Mouse (Mus musculus) midbrain, postnatal 0 days (tissue): ENCODE results near the gene Xcl1. TPM values are rescaled to one million over a fixed set of nuclear protein-coding genes. Genes with fewer than 3 reads are reported as not detected.
"Not testable (repeated sequence)": the region's sequence is repeated elsewhere in the genome, so short reads cannot be mapped to it uniquely, and the experiment has no call there.

Source experiments
- ATAC-seq: fragments of 200-750 bp; cut with Nextera tagmentation; 2 replicates; pipeline ENCODE4 v1.8.0; 2017; ENCODE audit warnings: moderate number of reproducible peaks, mild to moderate bottlenecking, moderate TSS enrichment, moderate library complexity; ENCODE audit not compliant: low FRiP score
- DNase-seq: peaks from one replicate; pipeline ENCODE4 v3.0.0-alpha.2; 2015; ENCODE audit warnings: low spot score
- H3K27ac ChIP-seq: fragments of 300-500 bp; sonication (generic); 2 replicates; pipeline ENCODE4 v1.5.1; 2014; ENCODE audit warnings: low read depth, mild to moderate bottlenecking, low read length, mixed read lengths
- H3K27me3 ChIP-seq: fragments of 300-500 bp; sonication (generic); 2 replicates; pipeline ENCODE4 v1.6.1; 2014; ENCODE audit warnings: low read length, control low read depth, mixed read lengths; ENCODE audit not compliant: insufficient read depth
- H3K36me3 ChIP-seq: fragments of 300-500 bp; sonication (generic); 2 replicates; pipeline ENCODE4 v1.6.1; 2014; ENCODE audit warnings: low read length, control low read depth, mixed read lengths; ENCODE audit not compliant: insufficient read depth
- H3K4me1 ChIP-seq: fragments of 300-500 bp; sonication (generic); 2 replicates; pipeline ENCODE4 v1.6.1; 2014; ENCODE audit warnings: mild to moderate bottlenecking, control low read depth, antibody characterized with exemption, low read length, mixed read lengths; ENCODE audit not compliant: insufficient read depth
- H3K4me2 ChIP-seq: fragments of 300-500 bp; sonication (generic); 2 replicates; pipeline ENCODE4 v1.6.1; 2014; ENCODE audit warnings: low read depth, mild to moderate bottlenecking, low read length, mixed read lengths; ENCODE audit not compliant: poor library complexity, severe bottlenecking
- H3K4me3 ChIP-seq: fragments of 300-500 bp; sonication (generic); 2 replicates; pipeline ENCODE4 v1.5.1; 2014; ENCODE audit warnings: low read depth, mild to moderate bottlenecking, low read length, moderate library complexity
- H3K9ac ChIP-seq: fragments of 300-500 bp; sonication (generic); replicated peaks from 2 replicates; pipeline ENCODE4 v1.6.1; 2014; ENCODE audit warnings: mild to moderate bottlenecking, low read length, moderate library complexity, mixed read lengths; ENCODE audit not compliant: poor library complexity, severe bottlenecking
- H3K9me3 ChIP-seq: fragments of 300-500 bp; sonication (generic); 2 replicates; pipeline ENCODE4 v1.6.1; 2016; ENCODE audit warnings: low read length, control low read depth
- CTCF ChIP-seq: IDR thresholded peaks from 2 replicates; pipeline ENCODE4 v1.5.1; 2016; ENCODE audit warnings: antibody characterized with exemption, mild to moderate bottlenecking
- WGBS: fragments of 180-500 bp; shearing (Covaris S2); extraction: QIAGEN DNeasy Blood & Tissue Kit; methylation state at CpG from one replicate; pipeline ENCODE4 v1.1.7; 2014; 5-methylcytosine and 5-hydroxymethylcytosine counted together
- polyA plus RNA-seq: library from polyadenylated mRNA; unstranded; fragments of >200 nt; fragmentation: Nextera tagmentation; extraction: Ambion mirVana; gene quantifications from 2 replicates; pipeline ENCODE4 v1.2.1, GENCODE M21; 2015
- total RNA-seq: library from RNA; depleted of rRNA; stranded (reverse); fragments of >200 nt; gene quantifications from 2 replicates; pipeline ENCODE4 v1.2.3, GENCODE M21; 2014; rRNA removed

Gene Xcl1
- total RNA-seq, result not detected in 2 replicates
- polyA plus RNA-seq, result not detected in 2 replicates

DNA sequence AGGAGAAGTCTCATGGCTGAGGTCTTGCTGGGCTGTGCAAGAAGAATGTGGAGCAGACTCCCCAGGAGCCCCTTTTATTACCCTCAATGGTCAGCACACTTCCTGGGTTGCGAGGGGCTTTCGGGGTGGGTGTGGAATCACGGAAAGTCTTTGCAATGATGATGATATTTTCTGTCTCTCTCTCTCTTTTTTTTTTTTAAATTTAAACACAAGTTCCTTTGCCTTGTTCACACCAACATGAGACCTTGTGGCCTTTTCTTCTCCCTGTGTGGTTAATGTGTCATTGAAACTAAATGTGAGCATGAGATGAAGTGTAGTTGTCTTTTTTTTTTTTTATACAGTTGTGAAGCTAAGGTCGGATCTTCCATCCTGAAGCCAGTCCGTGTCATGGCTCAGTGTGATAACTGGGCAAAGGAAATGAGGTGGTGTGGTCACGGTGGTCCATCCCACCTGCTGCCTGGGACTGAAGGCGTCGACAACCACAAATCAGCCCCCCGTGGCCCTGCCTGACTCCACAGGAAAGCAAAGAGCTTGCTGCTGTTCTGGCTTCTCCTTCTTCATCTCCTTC is at the start of gene Xcl1:
Xcl1 (minus strand) TSS at position 51 of the 568 bp plus-strand sequence.
- ATAC-seq (no peak), DNase-seq (no peak)
- H3K9ac ChIP-seq, result no peak within 1 kb of the TSS
- no peaks in the 10 kb centered on the region for H3K4me1 ChIP-seq
- no peak within 1 kb of the TSS for H3K27ac ChIP-seq
- 84% methylated on average over 9 of the region's 9 CpGs for WGBS
- no peaks in the 10 kb centered on the region for H3K9me3 ChIP-seq
- no peaks in the 10 kb centered on the region for H3K27me3 ChIP-seq
- H3K4me2 ChIP-seq, result no peak within 1 kb of the TSS
- no peaks in the 10 kb centered on the region for H3K36me3 ChIP-seq
- TF ChIP-seq CTCF, result no peak
- H3K4me3 ChIP-seq, result no peak within 1 kb of the TSS

DNA sequence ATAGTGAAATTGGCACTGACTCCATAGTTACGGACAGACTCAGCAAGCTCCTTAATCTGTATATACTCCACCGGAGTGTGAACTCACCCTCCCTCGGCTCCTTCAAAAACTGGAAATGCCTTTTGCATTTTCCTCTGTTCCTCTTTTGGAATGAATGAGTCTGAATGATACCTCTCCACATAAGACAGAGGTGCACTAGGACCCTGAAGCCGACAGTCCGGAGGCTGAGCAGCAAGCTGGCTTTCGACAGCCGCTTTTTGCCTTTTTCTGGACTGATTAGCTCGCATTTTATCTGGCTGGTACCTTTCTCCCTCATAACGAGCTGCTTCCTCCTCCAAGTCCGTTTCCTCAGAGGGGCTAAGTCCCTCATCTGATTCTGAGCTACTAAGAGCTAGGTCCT is 49.4 kb upstream of the Xcl1 start:
- DNase-seq, H3K4me1 ChIP-seq, H3K27ac ChIP-seq, H3K9ac ChIP-seq, H3K4me3 ChIP-seq, H3K36me3 ChIP-seq, H3K27me3 ChIP-seq, ATAC-seq, H3K4me2 ChIP-seq, H3K9me3 ChIP-seq: not testable (repeated sequence)
- 90% methylated on average over 10 of the region's 10 CpGs for WGBS

DNA sequence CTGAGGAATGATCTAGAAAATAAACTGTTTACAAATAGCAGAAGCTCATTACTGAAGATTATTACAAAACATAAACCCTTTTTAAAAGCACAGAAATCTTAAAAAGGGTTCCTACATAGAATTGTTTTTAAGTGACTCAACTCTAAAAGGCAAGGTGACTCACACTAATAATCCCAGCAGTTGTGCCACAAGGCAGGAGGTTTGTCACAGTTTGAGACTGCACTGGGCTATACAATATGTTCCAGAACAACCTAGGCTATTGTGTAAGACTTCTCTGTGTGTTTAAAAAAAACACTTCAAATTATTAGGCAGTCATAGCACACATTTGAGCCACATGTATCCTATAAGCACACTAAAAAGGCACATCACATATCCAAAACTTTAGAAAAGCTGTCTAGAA is 42.0 kb upstream of the Xcl1 start:
- H3K4me2 ChIP-seq, result no peak overlapping the region
- no peak for TF ChIP-seq CTCF
- no peak overlapping the region for H3K27ac ChIP-seq
- no peak for ATAC-seq
- no peak overlapping the region for H3K4me3 ChIP-seq
- H3K27me3 ChIP-seq, result no peaks in the 10 kb centered on the region
- no peak overlapping the region for H3K9ac ChIP-seq
- no peak for DNase-seq
- H3K36me3 ChIP-seq, result no peaks in the 10 kb centered on the region
- no peaks in the 10 kb centered on the region for H3K9me3 ChIP-seq
- no peaks in the 10 kb centered on the region for H3K4me1 ChIP-seq

DNA sequence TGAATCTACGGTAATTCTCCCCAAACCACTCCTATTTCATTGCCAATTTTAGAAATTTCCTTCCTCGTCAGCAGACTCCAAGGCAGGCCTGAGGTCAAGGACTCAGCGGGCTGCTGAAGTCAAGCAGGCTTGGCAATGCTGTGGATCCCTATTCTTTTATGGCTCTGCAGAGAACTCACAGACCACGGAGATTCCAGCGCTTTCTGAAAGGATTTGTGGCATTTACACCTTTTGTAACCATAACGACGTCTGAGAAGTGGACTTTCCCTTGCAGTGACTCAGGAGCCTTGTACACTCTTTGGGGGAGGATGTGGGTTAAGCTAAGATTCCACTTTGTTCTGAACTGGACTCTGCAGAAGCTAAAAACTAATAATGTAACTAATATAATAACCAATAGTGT is 40.4 kb upstream of the Xcl1 start:
- no peak for DNase-seq
- H3K9ac ChIP-seq, result no peak overlapping the region
- no peak for TF ChIP-seq CTCF
- H3K4me3 ChIP-seq, result no peak overlapping the region
- H3K36me3 ChIP-seq, result no peaks in the 10 kb centered on the region
- no peak for ATAC-seq
- H3K4me2 ChIP-seq, result no peak overlapping the region
- H3K4me1 ChIP-seq, result no peaks in the 10 kb centered on the region
- no peaks in the 10 kb centered on the region for H3K9me3 ChIP-seq
- no peak overlapping the region for H3K27ac ChIP-seq
- H3K27me3 ChIP-seq, result no peaks in the 10 kb centered on the region
- WGBS, result 76% methylated on average over 7 of the region's 7 CpGs

DNA sequence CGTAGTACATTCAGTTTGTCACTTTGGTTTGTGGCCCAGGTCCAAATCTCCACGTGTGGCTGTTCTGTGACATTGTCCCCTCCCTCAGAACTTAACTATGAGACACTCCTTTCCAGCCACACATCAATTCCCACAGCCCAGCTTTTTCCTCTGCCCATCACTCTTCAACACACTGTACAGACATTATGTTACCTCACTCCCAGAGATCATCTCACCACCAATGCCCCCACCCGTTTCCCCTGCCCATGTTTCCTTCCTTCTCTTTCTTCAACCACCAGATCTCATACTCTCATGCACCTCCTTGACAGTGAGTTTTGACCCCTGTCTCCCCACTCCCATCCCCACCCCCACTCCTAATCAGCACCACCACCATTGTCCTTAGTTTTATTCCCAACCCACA is 39.9 kb upstream of the Xcl1 start:
- 95% methylated on average over 3 of the region's 3 CpGs for WGBS
- Histone ChIP-seq H3K36me3 (no peaks in the 10 kb centered on the region), H3K27ac (no peak overlapping the region), H3K4me2 (no peak overlapping the region), H3K27me3 (no peaks in the 10 kb centered on the region), H3K9me3 (no peaks in the 10 kb centered on the region), H3K4me3 (no peak overlapping the region), H3K9ac (no peak overlapping the region), H3K4me1 (no peaks in the 10 kb centered on the region)
- no peak for DNase-seq
- ATAC-seq, result no peak
- no peak for TF ChIP-seq CTCF

DNA sequence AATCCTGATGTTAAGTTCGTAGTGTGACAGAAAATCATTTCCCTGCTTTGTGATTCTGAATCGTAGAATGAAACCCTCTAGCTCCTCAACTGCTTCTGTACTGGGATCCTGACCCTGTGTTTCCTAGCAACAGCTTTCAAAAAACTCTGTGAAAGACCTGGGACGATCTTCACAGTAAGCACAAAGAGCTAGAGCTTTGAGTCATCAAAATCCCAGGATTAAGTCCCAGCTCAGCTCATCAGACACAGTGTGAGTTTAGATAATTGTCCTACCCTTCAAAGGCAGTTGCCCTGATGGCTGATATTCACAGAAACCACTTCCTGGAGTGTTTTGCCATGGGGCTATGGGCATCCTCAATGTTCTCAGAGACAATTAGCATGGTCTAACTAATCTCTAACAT is 38.5 kb upstream of the Xcl1 start:
- Histone ChIP-seq H3K4me3 (no peak overlapping the region), H3K4me1 (no peaks in the 10 kb centered on the region), H3K36me3 (no peaks in the 10 kb centered on the region), H3K27ac (0 out of 2 replicates have a peak overlapping the region, but pooled peaks have one; percentile 28), H3K9ac (no peak overlapping the region), H3K27me3 (no peaks in the 10 kb centered on the region), H3K4me2 (no peak overlapping the region), H3K9me3 (no peaks in the 10 kb centered on the region)
- DNase-seq (peak; percentile 55), ATAC-seq (peak; percentile 71; the same call in 1 of the 2 replicates)
- no peak for TF ChIP-seq CTCF
- 6% methylated on average over 3 of the region's 3 CpGs for WGBS
